Mouse (Mus musculus) ES-Bruce4 (cell line): ENCODE results near the gene Zfp932. TPM values are rescaled to one million over a fixed set of nuclear protein-coding genes. Genes with fewer than 3 reads are reported as not detected.
"Not testable (repeated sequence)": the region's sequence is repeated elsewhere in the genome, so short reads cannot be mapped to it uniquely, and the experiment has no call there.

ENCODE experiments used
- H3K27ac ChIP-seq: 2 replicates; pipeline ENCODE4 v1.5.1; 2012; ENCODE audit warnings: low read length, inconsistent platforms; ENCODE audit not compliant: insufficient read depth
- H3K27me3 ChIP-seq: 2 replicates; pipeline ENCODE4 v1.6.1; 2012; ENCODE audit warnings: mild to moderate bottlenecking, low read length, inconsistent platforms; ENCODE audit not compliant: control insufficient read depth, poor library complexity, insufficient read depth, severe bottlenecking
- H3K36me3 ChIP-seq: 2 replicates; pipeline ENCODE4 v1.6.1; 2012; ENCODE audit warnings: inconsistent platforms, mild to moderate bottlenecking, low read length, moderate library complexity; ENCODE audit not compliant: control insufficient read depth, poor library complexity, insufficient read depth, severe bottlenecking
- H3K4me1 ChIP-seq: one replicate; pipeline ENCODE4 v1.8.1; 2011; ENCODE audit warnings: low read length; ENCODE audit not compliant: control insufficient read depth, insufficient read depth
- H3K4me3 ChIP-seq: 2 replicates; pipeline ENCODE4 v1.5.1; 2011; ENCODE audit warnings: low read depth, mild to moderate bottlenecking, low read length
- H3K9ac ChIP-seq: 2 replicates; pipeline ENCODE4 v1.6.1; 2012; ENCODE audit warnings: low read depth, mild to moderate bottlenecking, inconsistent platforms; ENCODE audit not compliant: poor library complexity, severe bottlenecking
- H3K9me3 ChIP-seq: replicated peaks from 2 replicates; pipeline ENCODE4 v1.6.1; 2012; ENCODE audit warnings: mild to moderate bottlenecking, low read length, inconsistent platforms; ENCODE audit not compliant: control insufficient read depth, poor library complexity, insufficient read depth, severe bottlenecking
- CTCF ChIP-seq: IDR thresholded peaks from one replicate; pipeline ENCODE4 v1.8.1; 2011; ENCODE audit warnings: low read depth, low read length
- EP300 ChIP-seq: IDR thresholded peaks from 2 replicates; pipeline ENCODE4 v1.6.1; 2011; ENCODE audit warnings: low read depth, low read length; ENCODE audit not compliant: insufficient read depth
- POLR2A ChIP-seq: IDR thresholded peaks from one replicate; pipeline ENCODE4 v1.8.1; 2011; ENCODE audit warnings: low read length; ENCODE audit not compliant: insufficient read depth
- polyA plus RNA-seq: library from polyadenylated mRNA; stranded (reverse); fragments of >200 nt; gene quantifications from 2 replicates; pipeline ENCODE4 v1.2.4, GENCODE M21; 2011; ENCODE audit warnings: low read depth; ENCODE audit not compliant: missing spikeins, insufficient read depth, insufficient read length

Gene Zfp932
- 40.2 and 54.1 TPM in 2 replicates for polyA plus RNA-seq

GRCm38 (mm10) chr5:109996026-109996937 lies at the start of gene Zfp932:
TSS of gene Zfp932 (plus strand) at chr5:109996521.
- H3K27ac ChIP-seq, result peak within 1 kb of the TSS; percentile 44
- peak; percentile 47 for TF ChIP-seq POLR2A
- H3K9ac ChIP-seq, result peak within 1 kb of the TSS; percentile 54
- not testable (repeated sequence) for H3K27me3 ChIP-seq, H3K4me1 ChIP-seq, H3K36me3 ChIP-seq, H3K9me3 ChIP-seq
- H3K4me3 ChIP-seq, result peak within 1 kb of the TSS; percentile 91

DNA sequence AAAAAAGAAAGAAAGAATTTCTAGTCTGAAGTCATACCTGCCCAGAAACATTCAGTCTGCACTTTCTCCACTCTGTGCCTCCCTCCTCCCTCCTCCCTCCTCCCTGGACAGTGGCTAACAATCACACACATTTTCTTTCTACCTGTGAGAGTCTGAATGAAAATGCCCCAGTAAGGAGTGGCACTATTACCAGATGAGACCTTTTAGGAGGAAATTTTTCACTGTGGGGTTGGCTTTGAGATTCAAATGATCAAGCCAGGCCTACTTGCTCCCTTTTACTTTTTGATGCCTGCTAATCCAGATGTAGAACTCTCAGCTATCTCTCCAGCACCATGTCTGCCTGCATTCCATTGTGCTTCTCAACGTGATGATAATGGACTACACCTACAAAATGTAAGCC lies 46.0 kb upstream of the Zfp932 start:
- Histone ChIP-seq H3K27ac (no peak overlapping the region), H3K27me3 (no peaks in the 10 kb centered on the region), H3K9me3 (peaks cover 7% of the 10 kb centered on the region), H3K9ac (no peak overlapping the region), H3K4me1 (peaks cover 3% of the 10 kb centered on the region), H3K36me3 (no peaks in the 10 kb centered on the region), H3K4me3 (no peak overlapping the region)
- TF ChIP-seq CTCF (no peak), EP300 (0 out of 2 replicates have a peak, but pooled peaks have one; percentile 25), POLR2A (no peak)

- not testable (repeated sequence) for H3K4me3 ChIP-seq, H3K27me3 ChIP-seq, H3K9me3 ChIP-seq, H3K4me1 ChIP-seq, H3K36me3 ChIP-seq
- H3K27ac ChIP-seq, result peak overlapping the region; percentile 99
- 0 out of 2 replicates have a peak overlapping the region, but pooled peaks have one; percentile 41 for H3K9ac ChIP-seq
These were observed 15.6 kb upstream of the Zfp932 start for GRCm38 (mm10) chr5:109980743-109981142.

DNA sequence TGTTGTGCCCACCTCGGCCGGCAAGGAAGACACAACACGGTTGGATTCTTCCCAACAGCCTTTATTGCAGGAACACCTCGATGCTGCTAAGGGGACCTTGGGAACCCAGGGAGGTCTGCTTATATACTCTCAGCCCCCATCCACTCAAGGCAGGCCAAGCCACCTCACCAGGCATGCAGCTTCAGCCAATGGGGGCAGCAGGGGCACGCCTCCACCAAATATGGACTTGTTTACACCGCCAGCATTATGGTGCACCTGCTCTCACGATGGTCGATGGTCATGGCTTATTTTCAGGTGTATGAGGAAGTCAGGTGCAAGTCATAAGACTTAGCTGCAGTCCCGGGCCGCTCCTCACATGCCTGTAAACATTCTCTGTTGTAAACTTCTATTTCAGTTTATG lies 860 bp upstream of the Zfp932 start:
- peak overlapping the region; percentile 54; the same call in 1 of the 2 replicates for H3K9ac ChIP-seq
- not testable (repeated sequence) for H3K36me3 ChIP-seq, H3K9me3 ChIP-seq, H3K4me1 ChIP-seq, H3K4me3 ChIP-seq, H3K27me3 ChIP-seq
- peak overlapping the region; percentile 44; the same call in 1 of the 2 replicates for H3K27ac ChIP-seq

GRCm38 (mm10) chr5:110015775-110016174 lies 19.5 kb downstream of the Zfp932 start:
- not testable (repeated sequence) for H3K27me3 ChIP-seq, H3K4me3 ChIP-seq, H3K9ac ChIP-seq, H3K27ac ChIP-seq, H3K36me3 ChIP-seq, H3K4me1 ChIP-seq
- peaks cover 26% of the 10 kb centered on the region for H3K9me3 ChIP-seq

- TF ChIP-seq EP300, result no peak
- no peak for TF ChIP-seq POLR2A
- no peak for TF ChIP-seq CTCF
- Histone ChIP-seq H3K4me1 (no peaks in the 10 kb centered on the region), H3K27ac (no peak overlapping the region), H3K36me3 (no peaks in the 10 kb centered on the region), H3K27me3 (no peaks in the 10 kb centered on the region), H3K4me3 (no peak overlapping the region), H3K9me3 (peaks cover 21% of the 10 kb centered on the region), H3K9ac (0 out of 2 replicates have a peak overlapping the region, but pooled peaks have one; percentile 26)
These were observed 27.0 kb downstream of the Zfp932 start for GRCm38 (mm10) chr5:110023273-110023672.
